Mouse (Mus musculus) liver, adult 2 months (tissue): ENCODE measurements around the gene Zfp961. TPM values are rescaled to one million over a fixed set of nuclear protein-coding genes. Genes with fewer than 3 reads are reported as not detected.
"Not testable (repeated sequence)": the region's sequence is repeated elsewhere in the genome, so short reads cannot be mapped to it uniquely, and the experiment has no call there.

Experiments used
- DNase-seq: peaks from one replicate; pipeline ENCODE4 v3.0.0-alpha.2; 2011; ENCODE audit warnings: low read depth, low spot score; ENCODE audit errors: extremely low read depth
- H3K27ac ChIP-seq: fragments of 200-500 bp; replicated peaks from 2 replicates; pipeline ENCODE4 v1.5.1; 2012; ENCODE audit warnings: low read depth, mild to moderate bottlenecking, control low read depth, inconsistent platforms, low read length; ENCODE audit not compliant: insufficient read depth
- H3K27me3 ChIP-seq: fragments of 200-500 bp; 2 replicates; pipeline ENCODE4 v1.6.1; 2012; ENCODE audit warnings: mild to moderate bottlenecking, moderate library complexity, low read length, inconsistent platforms; ENCODE audit not compliant: control insufficient read depth, insufficient read depth
- H3K36me3 ChIP-seq: fragments of 200-500 bp; 2 replicates; pipeline ENCODE4 v1.6.1; 2012; ENCODE audit warnings: low read length, inconsistent platforms; ENCODE audit not compliant: control insufficient read depth, insufficient read depth
- H3K4me1 ChIP-seq: fragments of 200-500 bp; 2 replicates; pipeline ENCODE4 v1.6.1; 2011; ENCODE audit warnings: low read length; ENCODE audit not compliant: control insufficient read depth, insufficient read depth
- H3K4me3 ChIP-seq: fragments of 200-500 bp; 2 replicates; pipeline ENCODE4 v1.5.1; 2011; ENCODE audit warnings: low read depth, mild to moderate bottlenecking, control low read depth, low read length, moderate library complexity; ENCODE audit not compliant: insufficient read depth
- H3K79me2 ChIP-seq: fragments of 200-500 bp; 2 replicates; pipeline ENCODE4 v1.6.1; 2012; ENCODE audit warnings: inconsistent platforms, mild to moderate bottlenecking, low read length, moderate library complexity; ENCODE audit not compliant: control insufficient read depth, insufficient read depth
- H3K9ac ChIP-seq: fragments of 200-500 bp; 2 replicates; pipeline ENCODE4 v1.6.1; 2012; ENCODE audit warnings: low read depth, mild to moderate bottlenecking, control low read depth, inconsistent platforms, low read length
- CTCF ChIP-seq: fragments of 200-500 bp; IDR thresholded peaks from 2 replicates; pipeline ENCODE4 v1.5.1; 2011; ENCODE audit warnings: low read depth, low read length, control low read depth
- POLR2A ChIP-seq: fragments of 200-500 bp; IDR thresholded peaks from 2 replicates; pipeline ENCODE4 v1.6.1; 2011; ENCODE audit warnings: low read length, control low read depth; ENCODE audit not compliant: insufficient read depth; ENCODE audit errors: extremely low read depth
- WGBS: fragments of 180-500 bp; shearing (Covaris S2); methylation state at CpG from one replicate; pipeline ENCODE4 v1.1.7; 2018; 5-methylcytosine and 5-hydroxymethylcytosine counted together
- polyA plus RNA-seq: library from polyadenylated mRNA; depleted of rRNA; stranded (reverse); fragments of >200 nt; gene quantifications from 2 replicates; pipeline ENCODE4 v1.2.3, GENCODE M21; 2012
- total RNA-seq: library from RNA; depleted of rRNA; stranded (reverse); fragments of >200 nt; gene quantifications from 2 replicates; pipeline ENCODE4 v1.2.3, GENCODE M21; 2014

Zfp961 gene
- total and polyA plus RNA-seq, 2 experiments = 2.7 to 7.5 TPM

GRCm38 (mm10) chr8:71912286-71912685 is 38.6 kb upstream of the Zfp961 start:
- Histone ChIP-seq H3K9ac (no peak overlapping the region), H3K4me3 (no peak overlapping the region), H3K4me1 (no peaks in the 10 kb centered on the region), H3K36me3 (peaks cover 14% of the 10 kb centered on the region), H3K79me2 (no peaks in the 10 kb centered on the region), H3K27me3 (no peaks in the 10 kb centered on the region), H3K27ac (no peak overlapping the region)
- 86% methylated on average over 2 of the region's 2 CpGs for WGBS
- no peak for DNase-seq
- TF ChIP-seq POLR2A (no peak), CTCF (no peak)

DNA sequence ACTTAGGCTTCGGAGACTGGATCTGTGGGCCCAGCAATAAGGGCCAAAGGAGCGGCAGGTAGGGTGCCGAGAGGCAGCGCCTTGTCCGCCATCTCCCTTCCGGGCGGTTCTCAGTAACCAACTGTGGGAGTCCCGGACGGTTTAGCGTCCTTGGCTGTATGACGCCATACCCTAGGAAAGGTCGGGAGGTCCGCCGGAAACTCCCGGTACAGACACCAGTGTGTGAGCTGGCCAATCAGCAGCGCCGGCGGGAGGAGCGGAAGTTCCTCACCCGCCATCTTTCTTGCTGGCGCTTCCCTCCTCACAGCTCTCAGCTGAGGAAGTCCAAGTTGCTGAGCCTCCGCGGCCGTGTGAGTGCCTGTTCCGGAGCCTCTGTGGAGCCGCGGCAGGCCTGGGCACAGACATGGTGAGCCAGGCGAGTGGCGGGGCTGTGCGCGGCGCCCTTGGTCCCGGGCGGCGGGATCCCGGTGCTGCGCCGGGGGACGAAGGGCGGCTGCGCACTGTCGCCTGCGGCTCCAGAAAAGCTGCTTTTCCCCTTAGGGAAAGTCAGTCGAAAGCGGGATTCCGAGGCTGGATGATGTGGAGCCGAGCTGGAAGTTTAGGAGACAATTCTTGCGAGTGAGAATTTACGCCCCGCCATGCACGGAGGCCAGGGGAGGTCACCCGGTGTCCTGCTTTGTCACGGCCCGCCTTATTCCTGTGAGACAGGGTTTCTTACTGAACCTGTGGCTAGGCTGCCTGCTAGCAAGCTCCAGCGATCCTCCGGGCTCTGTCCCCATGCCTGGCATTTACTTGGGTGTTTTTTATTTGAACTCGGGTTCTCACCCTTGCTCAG is 28.1 kb upstream of the Zfp961 start:
- no peaks in the 10 kb centered on the region for H3K27me3 ChIP-seq
- H3K4me1 ChIP-seq = peaks cover 4% of the 10 kb centered on the region
- H3K9ac ChIP-seq = peak overlapping the region; percentile 88
- H3K4me3 ChIP-seq = peak overlapping the region; percentile 96
- no peaks in the 10 kb centered on the region; the same call in 1 of the 2 replicates for H3K36me3 ChIP-seq
- peaks cover 4% of the 10 kb centered on the region; the same call in 1 of the 2 replicates for H3K79me2 ChIP-seq
- TF ChIP-seq CTCF = no peak
- peak; percentile 42 for TF ChIP-seq POLR2A
- under 1% methylated on average over 57 of the region's 57 CpGs for WGBS
- peak; percentile 90 for DNase-seq
- peak overlapping the region; percentile 96 for H3K27ac ChIP-seq

DNA sequence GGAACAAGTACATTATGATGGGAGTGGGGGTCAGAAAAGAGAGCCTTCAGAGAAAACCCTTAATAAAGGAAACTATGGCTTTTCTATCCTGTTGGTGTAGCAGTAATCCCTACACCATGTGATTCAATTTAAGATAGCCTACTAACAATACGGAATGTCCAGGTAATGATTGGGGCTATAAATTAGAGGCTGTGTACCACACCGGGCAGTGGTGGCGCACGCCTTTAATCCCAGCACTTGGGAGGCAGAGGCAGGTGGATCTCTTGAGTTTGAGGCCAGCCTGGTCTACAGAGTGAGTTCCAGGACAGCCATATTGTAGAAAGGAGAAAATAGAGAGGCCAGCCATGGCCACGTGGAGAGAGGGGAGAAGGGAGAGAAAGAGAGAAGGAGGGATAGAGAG is 25.0 kb upstream of the Zfp961 start:
- Histone ChIP-seq H3K79me2 (peaks cover 4% of the 10 kb centered on the region; the same call in 1 of the 2 replicates), H3K4me3 (no peak overlapping the region), H3K9ac (no peak overlapping the region), H3K36me3 (peaks cover 25% of the 10 kb centered on the region), H3K27me3 (no peaks in the 10 kb centered on the region), H3K27ac (no peak overlapping the region), H3K4me1 (peaks cover 4% of the 10 kb centered on the region)
- WGBS = 97% methylated on average over 5 of the region's 5 CpGs
- TF ChIP-seq POLR2A = no peak
- TF ChIP-seq CTCF = no peak
- no peak for DNase-seq

DNA sequence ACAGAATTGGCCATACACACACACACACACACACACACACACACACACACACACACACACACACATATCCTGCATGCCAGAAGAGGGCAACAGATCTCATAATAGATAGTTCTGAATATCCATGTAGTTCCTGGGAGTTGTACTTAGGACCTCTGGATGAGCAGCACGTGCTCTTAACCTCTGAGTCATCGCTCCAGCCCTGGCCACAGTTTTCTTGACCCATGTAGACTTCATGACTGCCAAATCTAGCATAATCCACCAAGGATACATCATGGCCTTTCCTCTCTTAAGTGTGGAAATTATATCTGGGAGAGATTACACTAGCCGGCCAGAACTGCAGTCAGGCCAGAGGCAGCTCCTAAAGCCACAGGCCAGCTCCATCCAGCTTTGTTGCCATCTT is 24.3 kb upstream of the Zfp961 start:
- H3K4me1 ChIP-seq = peaks cover 4% of the 10 kb centered on the region
- H3K36me3 ChIP-seq = peaks cover 32% of the 10 kb centered on the region
- 39% methylated on average over 3 of the region's 3 CpGs for WGBS
- H3K79me2 ChIP-seq = peaks cover 4% of the 10 kb centered on the region; the same call in 1 of the 2 replicates
- H3K27me3 ChIP-seq = no peaks in the 10 kb centered on the region
- H3K27ac ChIP-seq = no peak overlapping the region
- peak; percentile 57 for DNase-seq
- no peak overlapping the region for H3K4me3 ChIP-seq
- H3K9ac ChIP-seq = no peak overlapping the region
- no peak for TF ChIP-seq CTCF
- TF ChIP-seq POLR2A = no peak

- no peak for TF ChIP-seq POLR2A
- no peak for TF ChIP-seq CTCF
- Histone ChIP-seq H3K36me3 (peaks cover 33% of the 10 kb centered on the region), H3K27ac (no peak overlapping the region), H3K79me2 (peaks cover 4% of the 10 kb centered on the region; the same call in 1 of the 2 replicates), H3K27me3 (no peaks in the 10 kb centered on the region), H3K9ac (no peak overlapping the region), H3K4me3 (no peak overlapping the region), H3K4me1 (peaks cover 4% of the 10 kb centered on the region)
- DNase-seq = no peak
These were observed 23.1 kb upstream of the Zfp961 start for GRCm38 (mm10) chr8:71927779-71928178.

DNA sequence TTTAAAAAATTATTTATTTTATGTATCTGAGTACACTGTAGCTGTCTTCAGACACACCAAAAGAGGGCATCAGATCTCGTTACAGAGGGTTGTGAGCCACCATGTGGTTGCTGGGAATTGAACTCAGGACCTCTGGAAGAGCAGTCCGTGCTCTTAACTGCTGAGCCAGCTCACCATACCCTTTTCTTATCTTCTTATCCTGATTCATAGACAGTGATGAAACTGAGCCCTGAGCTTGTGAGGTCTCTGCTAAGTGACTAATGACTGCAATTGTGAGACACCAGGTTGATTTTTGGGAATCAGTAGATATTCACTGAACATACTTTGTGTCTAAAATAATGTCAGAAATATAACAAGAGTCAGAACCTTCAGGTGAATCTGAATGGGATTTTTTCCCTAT is 12.8 kb upstream of the Zfp961 start:
- WGBS = 86% methylated on average over 2 of the region's 2 CpGs
- DNase-seq, H3K36me3 ChIP-seq, H3K27ac ChIP-seq, H3K4me1 ChIP-seq, H3K4me3 ChIP-seq, H3K27me3 ChIP-seq, H3K9ac ChIP-seq, H3K79me2 ChIP-seq: not testable (repeated sequence)
